Mouse (Mus musculus): Measurements from ENCODE around the gene March6.

Gene March6

DNA sequence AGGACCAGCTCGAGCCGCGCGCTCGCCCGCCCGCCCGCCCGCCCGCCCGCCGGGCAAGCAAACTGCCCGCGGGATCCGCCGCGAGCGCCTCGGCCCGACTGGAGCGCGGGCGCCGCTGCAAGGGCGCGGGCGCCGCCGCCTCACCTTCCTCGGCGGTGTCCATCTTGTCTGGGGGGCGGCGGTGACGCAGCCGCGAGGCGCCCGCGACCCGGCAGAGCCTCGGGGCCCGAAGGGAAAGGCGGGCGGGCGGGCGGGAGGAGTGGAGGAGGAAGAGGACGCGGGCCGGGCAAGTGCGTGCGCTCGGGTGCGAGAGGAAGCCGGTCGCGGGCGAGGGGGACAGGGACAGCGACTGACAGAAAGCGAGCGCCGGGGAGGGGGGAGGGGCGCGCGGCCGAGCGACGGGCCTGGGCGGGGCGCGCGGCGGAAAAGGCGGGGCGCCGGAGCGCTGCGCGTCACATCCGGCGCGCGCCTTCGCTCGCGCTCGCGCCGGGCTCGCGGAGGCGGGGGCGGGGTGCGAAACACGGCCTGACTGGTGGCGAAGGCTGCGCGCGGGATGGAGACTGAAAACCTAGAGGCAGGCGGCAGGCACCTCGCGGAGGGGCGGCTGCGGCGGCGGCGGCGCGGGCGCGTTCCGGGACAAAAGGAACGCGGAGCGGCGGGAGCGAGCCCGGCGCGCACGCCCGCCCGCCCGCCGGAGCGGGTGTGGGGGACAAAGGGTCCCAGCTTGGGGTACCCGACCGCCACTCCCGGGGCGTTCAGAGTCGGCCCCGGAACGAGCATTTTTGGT lies at the start of gene March6:
Gene March6, minus strand, starts transcription at position 395 of the 787 bp plus-strand sequence.
- peak; percentile 90 for DNase-seq (ENCODE audit: extremely low spot score, low spot score)

DNA sequence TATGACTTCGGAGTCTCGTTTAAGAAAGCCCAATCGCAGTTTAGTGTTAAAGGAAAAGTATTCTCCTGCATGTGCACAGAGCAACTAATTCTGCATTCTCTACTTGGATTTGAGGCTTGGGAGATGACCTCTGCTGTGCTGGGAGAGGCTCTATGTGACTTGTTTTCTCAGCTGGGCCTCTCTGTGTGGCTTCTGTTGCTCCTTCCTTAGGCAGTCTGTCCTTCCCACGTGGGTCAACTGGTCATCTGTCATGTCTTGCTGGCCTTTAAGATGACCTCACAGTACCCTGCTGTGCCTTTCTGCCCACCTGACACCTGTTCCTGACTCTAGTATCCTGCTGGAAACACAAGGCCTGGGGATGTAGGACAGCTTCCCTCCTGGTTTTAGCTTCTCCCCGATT lies 45.2 kb upstream of the March6 start:
- DNase-seq (ENCODE audit: extremely low spot score, low spot score), result peak; percentile 33

DNA sequence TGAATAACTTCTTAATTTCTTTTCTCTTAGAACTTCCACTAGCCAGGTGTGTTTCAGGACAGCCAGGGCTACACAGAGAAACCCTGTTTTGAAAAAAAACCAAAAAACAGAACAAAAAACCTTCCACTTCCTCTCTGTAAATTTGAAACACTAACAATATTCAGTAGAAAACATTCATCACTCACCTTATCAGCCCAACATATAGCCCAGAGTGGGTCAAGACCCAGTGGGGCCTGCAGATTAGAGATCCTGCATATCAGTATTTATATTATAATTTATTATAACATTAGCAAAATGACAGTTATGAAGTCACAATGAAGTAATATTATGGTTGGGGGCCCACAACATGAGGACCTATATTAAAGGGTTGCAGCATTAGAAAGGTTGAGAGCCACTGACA lies 42.8 kb upstream of the March6 start:
- no peak for DNase-seq (ENCODE audit: extremely low spot score, low spot score)

DNA sequence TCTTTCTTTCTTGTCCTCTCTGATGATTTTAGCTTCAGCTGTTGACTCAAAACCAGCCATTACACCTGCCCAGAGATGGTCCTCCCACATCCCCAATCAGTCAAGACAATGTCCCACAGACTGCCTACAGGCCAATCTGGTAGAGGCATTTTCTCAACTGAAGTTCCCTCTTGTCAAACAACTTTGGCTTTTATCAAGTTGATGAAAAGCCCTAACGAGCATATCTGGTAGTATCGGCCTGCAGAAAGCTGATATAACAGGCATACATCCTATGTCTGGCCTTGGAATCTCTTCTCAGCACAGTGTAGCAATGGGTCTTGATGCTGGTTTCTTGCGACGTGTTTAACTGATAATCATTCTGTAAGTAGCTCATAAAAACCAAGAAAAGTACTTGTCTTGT lies 42.4 kb upstream of the March6 start:
- no peak for DNase-seq (ENCODE audit: extremely low spot score, low spot score)

GRCm38 (mm10) chr15:31571906-31572722 lies 41.3 kb upstream of the March6 start:
- DNase-seq (ENCODE audit: extremely low spot score, low spot score), result no peak

DNA sequence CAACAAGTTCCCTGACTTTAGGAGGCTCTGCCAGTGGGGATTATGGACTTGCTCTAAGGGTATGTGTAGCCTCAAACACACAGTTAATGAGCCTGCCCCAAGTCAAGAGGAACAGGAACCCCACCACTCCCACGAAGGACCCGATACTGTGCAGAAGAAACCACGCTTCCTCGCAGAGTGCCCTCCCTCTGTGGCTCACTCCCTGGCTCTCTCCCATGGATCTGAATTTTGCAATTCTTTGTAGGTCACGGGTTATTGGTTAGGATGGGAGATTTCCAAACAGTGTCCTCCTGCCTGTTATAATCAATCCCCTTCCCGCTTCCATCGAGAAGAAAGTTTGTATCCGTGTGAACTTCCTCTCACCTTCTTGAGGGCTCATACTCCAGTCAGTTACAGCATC lies 40.1 kb upstream of the March6 start:
- no peak for DNase-seq (ENCODE audit: extremely low spot score, low spot score)

GRCm38 (mm10) chr15:31569325-31570022 lies 38.6 kb upstream of the March6 start:
- DNase-seq (ENCODE audit: extremely low spot score, low spot score), result no peak

GRCm38 (mm10) chr15:31568581-31568996 lies 37.7 kb upstream of the March6 start:
- DNase-seq (ENCODE audit: extremely low spot score, low spot score), result peak; percentile 36

GRCm38 (mm10) chr15:31567431-31567830 lies 36.6 kb upstream of the March6 start:
- DNase-seq (ENCODE audit: extremely low spot score, low spot score), result no peak

DNA sequence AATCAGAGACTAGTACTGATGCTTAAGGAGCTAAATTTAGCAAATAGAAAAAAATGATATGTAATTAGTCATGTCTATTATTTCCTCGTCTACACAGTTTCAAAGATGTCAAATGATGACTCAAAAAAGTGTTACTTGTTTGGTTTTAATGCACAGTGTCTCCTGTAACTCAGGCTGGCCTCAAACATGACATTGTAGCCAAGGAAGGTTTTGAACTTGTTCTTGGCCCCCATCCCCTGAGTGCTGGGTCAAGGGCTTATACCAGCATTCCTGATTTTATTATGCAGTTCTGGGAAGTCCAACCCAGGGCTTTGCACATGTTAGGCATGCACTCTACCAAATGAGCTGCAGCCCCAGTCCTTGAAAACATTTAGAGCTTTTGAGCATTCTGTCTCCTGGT lies 34.9 kb upstream of the March6 start:
- no peak for DNase-seq (ENCODE audit: extremely low spot score, low spot score)

DNA sequence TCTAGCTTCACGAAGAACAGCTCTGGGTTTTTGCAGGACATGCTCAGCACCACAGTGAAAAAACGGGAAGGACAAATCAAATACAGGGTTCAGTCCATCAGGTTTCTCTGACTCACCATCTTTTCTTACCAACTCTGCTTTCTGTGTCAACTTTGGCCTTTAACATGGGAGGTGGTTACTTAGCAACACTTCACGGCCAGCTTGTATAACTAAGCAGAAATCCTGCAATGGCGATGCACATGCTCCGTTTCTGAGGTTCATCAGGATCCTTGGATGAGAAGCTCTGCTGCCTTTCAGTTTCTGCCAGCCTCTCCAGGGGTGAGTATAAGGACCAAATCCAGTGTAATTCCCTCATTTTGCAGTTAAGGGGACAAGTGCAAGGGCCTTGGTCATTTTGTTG lies 34.3 kb upstream of the March6 start, which contains the start of gene Cmbl:
Gene Cmbl, plus strand, starts transcription at position 206 of the 400 bp plus-strand sequence.
- DNase-seq (ENCODE audit: extremely low spot score, low spot score), result no peak

GRCm38 (mm10) chr15:31563577-31564546 lies 33.0 kb upstream of the March6 start:
- DNase-seq (ENCODE audit: extremely low spot score, low spot score), result no peak

DNA sequence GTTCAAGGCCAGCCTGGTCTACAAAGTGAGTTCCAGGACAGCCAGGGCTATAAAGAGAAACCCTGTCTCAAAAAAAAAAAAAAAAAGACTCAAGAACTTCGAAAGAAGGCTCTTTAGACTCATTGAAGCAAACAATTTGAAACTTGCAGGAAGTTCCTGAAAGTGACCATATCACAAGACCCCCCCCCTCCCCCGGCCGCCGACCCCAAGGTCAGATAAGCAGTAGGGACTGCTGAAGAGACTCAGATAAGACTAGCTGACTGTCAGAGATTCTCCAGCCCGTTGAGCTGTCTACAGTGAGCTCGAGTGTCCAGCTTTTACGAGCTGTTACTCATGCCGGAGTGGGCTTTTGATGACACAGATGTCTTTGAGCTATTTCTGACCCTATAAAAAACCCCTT lies 32.0 kb upstream of the March6 start:
- no peak for DNase-seq (ENCODE audit: extremely low spot score, low spot score)

DNA sequence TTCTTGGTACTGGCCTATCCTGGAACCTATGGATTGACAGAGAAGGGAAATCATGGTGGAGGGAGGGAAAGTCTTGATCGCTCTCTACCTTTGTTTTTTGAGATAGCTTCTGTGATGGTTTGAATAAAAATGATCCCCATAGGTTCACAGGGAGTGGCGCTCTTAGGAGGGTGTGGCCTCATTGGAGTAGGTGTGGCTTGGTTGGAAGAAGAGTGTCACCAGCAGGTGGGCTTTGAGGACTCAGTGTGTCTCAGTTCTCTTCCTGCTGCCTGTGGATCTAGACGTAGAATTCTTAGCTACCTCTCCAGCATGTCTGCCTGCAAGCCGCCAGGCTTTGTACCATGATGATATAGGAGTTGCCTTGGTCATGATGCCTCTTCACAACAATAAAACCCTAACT lies 31.1 kb upstream of the March6 start:
- DNase-seq (ENCODE audit: extremely low spot score, low spot score), result no peak

- DNase-seq (ENCODE audit: extremely low spot score, low spot score), result no peak
Measured at GRCm38 (mm10) chr15:31561390-31561789, 30.5 kb upstream of the March6 start.

GRCm38 (mm10) chr15:31554855-31555254 lies 24.0 kb upstream of the March6 start:
- no peak for DNase-seq (ENCODE audit: extremely low spot score, low spot score)

GRCm38 (mm10) chr15:31550381-31550780 lies 19.5 kb upstream of the March6 start:
- no peak for DNase-seq (ENCODE audit: extremely low spot score, low spot score)

DNA sequence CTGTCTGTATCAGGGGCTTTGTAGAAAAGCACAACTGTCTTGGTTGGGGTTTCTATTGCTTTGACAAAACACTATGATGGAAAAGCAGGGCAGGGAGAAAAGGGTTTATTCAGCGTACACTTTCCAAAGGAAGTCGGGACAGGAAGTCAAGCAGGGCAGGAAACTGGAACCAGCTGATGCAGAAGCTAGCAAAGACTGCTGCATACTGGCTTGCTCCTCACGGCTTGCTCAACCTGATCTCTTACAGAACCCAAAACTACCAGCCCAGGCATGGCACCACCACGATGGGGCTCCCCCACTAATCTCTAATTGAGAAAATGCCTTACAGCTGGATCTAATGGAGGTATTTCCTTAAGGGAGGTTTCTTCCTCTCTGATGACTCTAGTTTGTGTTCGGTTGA lies 16.6 kb upstream of the March6 start:
- DNase-seq (ENCODE audit: extremely low spot score, low spot score), result no peak

DNA sequence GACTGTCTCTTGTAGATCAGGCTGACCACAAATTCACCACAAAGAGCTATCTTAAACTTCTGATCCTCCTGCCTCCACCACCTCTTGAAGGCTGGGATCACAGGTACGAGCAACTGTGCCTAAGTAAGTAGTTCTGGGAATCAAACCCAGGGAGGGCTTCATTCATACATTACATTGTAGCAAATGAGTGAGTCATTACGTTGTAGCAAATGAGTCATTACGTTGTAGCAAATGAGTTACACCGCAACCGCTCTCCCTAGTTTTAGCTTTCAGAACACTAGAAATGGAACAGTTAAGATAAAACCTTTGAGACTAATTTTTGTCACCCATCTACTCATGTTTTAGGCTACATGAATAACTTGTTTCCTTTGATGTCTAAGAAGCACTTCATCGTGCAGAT lies 15.4 kb upstream of the March6 start:
- no peak for DNase-seq (ENCODE audit: extremely low spot score, low spot score)

DNA sequence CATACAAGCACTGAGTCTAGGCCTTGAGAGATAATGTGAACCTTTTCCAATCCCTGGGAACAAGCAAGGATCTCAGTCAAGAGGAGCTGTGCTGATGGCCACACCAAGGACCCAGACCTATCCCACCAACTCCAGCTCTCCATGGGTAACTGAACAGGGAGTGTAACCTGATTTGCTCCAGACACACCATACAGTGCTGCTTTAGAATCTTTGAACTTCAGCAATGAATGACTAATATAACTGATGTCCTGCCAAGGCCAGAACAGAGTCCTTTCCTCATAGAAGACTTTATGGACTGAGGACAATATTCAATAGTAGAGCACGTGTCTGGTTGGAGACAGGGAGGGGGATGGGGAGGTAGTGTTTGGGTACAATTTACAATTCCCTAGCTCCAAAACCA lies 14.2 kb upstream of the March6 start:
- no peak for DNase-seq (ENCODE audit: extremely low spot score, low spot score)

DNA sequence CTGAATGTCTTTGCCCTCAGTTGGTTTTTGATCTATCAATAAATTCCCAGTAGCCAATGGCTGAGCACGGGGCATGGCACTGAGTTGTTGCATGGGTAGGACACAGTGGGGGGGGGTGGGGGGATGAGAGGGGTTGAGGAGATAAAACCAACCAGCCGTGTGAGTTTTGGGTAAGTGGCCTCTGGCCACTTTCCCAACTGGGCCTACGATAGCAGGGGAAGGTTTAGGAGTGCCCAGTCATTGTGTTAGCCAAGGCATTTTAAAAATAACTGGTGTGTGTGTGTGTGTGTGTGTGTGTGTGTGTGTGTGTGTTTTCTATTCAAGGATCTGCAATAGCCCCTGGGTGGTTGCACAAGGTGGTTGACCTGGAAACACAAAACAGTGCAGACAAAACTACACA lies 12.4 kb upstream of the March6 start:
- no peak for DNase-seq (ENCODE audit: extremely low spot score, low spot score)

Measured in neural tube, embryonic 10.5 days (tissue).